In genomic region chr8:111264693-111265220, GRCm38 (mm10) we compare ENCODE assay signal across 24 mouse cellular contexts. TPM values are rescaled to one million over a fixed set of nuclear protein-coding genes. Genes with fewer than 3 reads are reported as not detected.
DNase-seq lines count a peak whose midpoint lies in the region; ATAC-seq and TF ChIP-seq lines count a peak whose summit lies in the region.
"Had no signal": no experiment of that assay in that cellular context is flagged by ENCODE, and none has a peak within 500 bp of the region (broad histone marks: within the 10 kb centered on the region; RNA-seq: fewer than 3 reads in every experiment).

No protein-coding gene starts in this region.

- H3K9me3 ChIP-seq in kidney, postnatal 0 days (replicated peaks; ENCODE audit: low read length): 0 out of 2 replicates have a peak, but pooled peaks cover 4% of the 10 kb centered on the region
- H3K9me3 ChIP-seq in kidney, embryonic 14.5 days (ENCODE audit: control insufficient read depth, low read length): no peaks in the 10 kb centered on the region
- no peaks in the 10 kb centered on the region for H3K9me3 ChIP-seq in intestine, embryonic 15.5 days
- H3K9me3 ChIP-seq: embryonic facial prominence, embryonic 10.5 days; heart, embryonic 15.5 days had no signal

- peak; percentile 33 for DNase-seq in kidney, adult 11 months
- DNase-seq in kidney, postnatal 14 days: no peak
- no peak for DNase-seq in kidney, postnatal 0 days (ENCODE audit: low spot score)
- DNase-seq in thymus, postnatal 14 days: no peak
- DNase-seq in natural killer cell, adult 2 months (ENCODE audit: low spot score in 2 of 2): no peak
- DNase-seq: adrenal gland, postnatal 25 days; B cell, adult 2 months; cerebellum, adult 18-20 months; cerebellum, adult 9-11 months; cerebellum, postnatal 36 days; forebrain, postnatal 0 days; gastrocnemius, postnatal 14 days; heart, adult 2 months; heart, postnatal 14 days had no signal

- no peak overlapping the region for H3K4me2 ChIP-seq in kidney, postnatal 0 days (ENCODE audit: low read length)
- H3K4me2 ChIP-seq in kidney, embryonic 14.5 days (replicated peaks; ENCODE audit: low read depth, low read length): no peak overlapping the region
- no peak overlapping the region for H3K4me2 ChIP-seq in intestine, embryonic 15.5 days (replicated peaks)
- H3K4me2 ChIP-seq: forebrain, embryonic 13.5 days; heart, embryonic 11.5 days; heart, embryonic 15.5 days; hindbrain, embryonic 13.5 days had no signal

- H3K4me3 ChIP-seq in kidney, postnatal 0 days (replicated peaks; ENCODE audit: low read depth, low read length): no peak overlapping the region
- no peak overlapping the region for H3K4me3 ChIP-seq in kidney, embryonic 14.5 days (ENCODE audit: low read length)
- no peak overlapping the region for H3K4me3 ChIP-seq in intestine, embryonic 15.5 days (replicated peaks)
- H3K4me3 ChIP-seq: embryonic facial prominence, embryonic 10.5 days; forebrain, embryonic 13.5 days; heart, adult 2 months; heart, embryonic 15.5 days; hindbrain, embryonic 13.5 days had no signal

- no peaks in the 10 kb centered on the region for H3K27me3 ChIP-seq in kidney, postnatal 0 days (ENCODE audit: insufficient read depth, low read length)
- no peaks in the 10 kb centered on the region for H3K27me3 ChIP-seq in kidney, embryonic 14.5 days (ENCODE audit: control insufficient read depth, insufficient read depth, low read length)
- no peaks in the 10 kb centered on the region for H3K27me3 ChIP-seq in intestine, embryonic 15.5 days (replicated peaks)
- H3K27me3 ChIP-seq: forebrain, embryonic 13.5 days; heart, embryonic 15.5 days; hindbrain, embryonic 13.5 days; Patski had no signal

- WGBS in kidney, postnatal 0 days: 71% methylated on average over 2 of the region's 2 CpGs
- WGBS in kidney, embryonic 14.5 days: 82% methylated on average over 2 of the region's 2 CpGs
- WGBS in intestine, embryonic 15.5 days: 80% methylated on average over 2 of the region's 2 CpGs

- H3K9ac ChIP-seq in kidney, postnatal 0 days (ENCODE audit: low read depth, low read length): no peak overlapping the region
- H3K9ac ChIP-seq in kidney, embryonic 14.5 days (ENCODE audit: low read depth, low read length): no peak overlapping the region
- no peak overlapping the region for H3K9ac ChIP-seq in intestine, embryonic 15.5 days
- H3K9ac ChIP-seq: forebrain, embryonic 13.5 days; forebrain, postnatal 0 days; heart, embryonic 15.5 days; hindbrain, embryonic 13.5 days had no signal

- H3K27ac ChIP-seq in kidney, postnatal 0 days: no peak overlapping the region; the same call in 1 of the 2 replicates
- no peak overlapping the region for H3K27ac ChIP-seq in kidney, embryonic 14.5 days (ENCODE audit: low read depth, low read length)
- H3K27ac ChIP-seq in intestine, embryonic 15.5 days: no peak overlapping the region
- H3K27ac ChIP-seq: embryonic facial prominence, embryonic 10.5 days; forebrain, embryonic 13.5 days; heart, adult 2 months; heart, embryonic 15.5 days; hindbrain, embryonic 13.5 days had no signal

- TF ChIP-seq CTCF in kidney, postnatal 0 days (IDR thresholded peaks at IDR 0.05; ENCODE audit: low read depth): no peak

- H3K4me1 ChIP-seq in kidney, postnatal 0 days (replicated peaks; ENCODE audit: insufficient read depth, low read length): no peaks in the 10 kb centered on the region
- H3K4me1 ChIP-seq in kidney, embryonic 14.5 days (ENCODE audit: control insufficient read depth, insufficient read depth, low read length): no peaks in the 10 kb centered on the region
- H3K4me1 ChIP-seq in intestine, embryonic 15.5 days (replicated peaks): no peaks in the 10 kb centered on the region
- H3K4me1 ChIP-seq: hindbrain, embryonic 13.5 days had no signal

- ATAC-seq in kidney, postnatal 0 days (replicated peaks; ENCODE audit: low FRiP score, low read depth): peak; percentile 57; the same call in 1 of the 2 replicates
- ATAC-seq in kidney, embryonic 14.5 days (ENCODE audit: low FRiP score, low TSS enrichment): no peak
- 0 out of 2 replicates have a peak, but pooled peaks have one; percentile 23 for ATAC-seq in intestine, embryonic 15.5 days
- ATAC-seq: activated CD4-positive, CD25-positive, alpha-beta regulatory T cell, adult 4 months; CD4-positive, CD25-positive, alpha-beta regulatory T cell, adult 4 months; forebrain, embryonic 13.5 days; forebrain, postnatal 0 days; Patski had no signal

- H3K36me3 ChIP-seq in kidney, postnatal 0 days (ENCODE audit: insufficient read depth, low read length): no peaks in the 10 kb centered on the region
- H3K36me3 ChIP-seq in kidney, embryonic 14.5 days (ENCODE audit: control insufficient read depth, insufficient read depth, low read length): no peaks in the 10 kb centered on the region
- H3K36me3 ChIP-seq in intestine, embryonic 15.5 days: no peaks in the 10 kb centered on the region
- H3K36me3 ChIP-seq: hindbrain, embryonic 13.5 days had no signal

RNA-seq across cellular contexts. Expression of gene Glg1, which starts 5.7 kb away (rescaled TPM):
- polyA plus RNA-seq in kidney, postnatal 0 days (2015; fragmentation: Nextera tagmentation; extraction: Ambion mirVana): 63.0 and 66.1 TPM in 2 replicates
- polyA plus RNA-seq in kidney, embryonic 14.5 days (2014; fragmentation: Nextera tagmentation; extraction: Ambion mirVana): 60.1 and 95.8 TPM in 2 replicates
- polyA plus RNA-seq in intestine, embryonic 15.5 days (2015; fragmentation: Nextera tagmentation; extraction: Ambion mirVana): 54.5 and 57.4 TPM in 2 replicates

RNA-seq across cellular contexts. Expression of gene Rfwd3, which starts 35.3 kb away (rescaled TPM):
- 24.7 and 30.9 TPM in 2 replicates for polyA plus RNA-seq in kidney, postnatal 0 days (2015; fragmentation: Nextera tagmentation; extraction: Ambion mirVana)
- 36.7 and 75.0 TPM in 2 replicates for polyA plus RNA-seq in kidney, embryonic 14.5 days (2014; fragmentation: Nextera tagmentation; extraction: Ambion mirVana)
- 49.4 and 50.3 TPM in 2 replicates for polyA plus RNA-seq in intestine, embryonic 15.5 days (2015; fragmentation: Nextera tagmentation; extraction: Ambion mirVana)
